Mouse (Mus musculus) ES-Bruce4 (cell line): Measurements from ENCODE around the gene Tent4a. TPM values are rescaled to one million over a fixed set of nuclear protein-coding genes. Genes with fewer than 3 reads are reported as not detected.
A peak's percentile ranks its signal among the peaks of the same experiment; 100 is the strongest.

Experiments
- H3K27ac ChIP-seq: 2 replicates; pipeline ENCODE4 v1.5.1; 2012; ENCODE audit warnings: low read length, inconsistent platforms; ENCODE audit not compliant: insufficient read depth
- H3K27me3 ChIP-seq: 2 replicates; pipeline ENCODE4 v1.6.1; 2012; ENCODE audit warnings: mild to moderate bottlenecking, low read length, inconsistent platforms; ENCODE audit not compliant: control insufficient read depth, poor library complexity, insufficient read depth, severe bottlenecking
- H3K36me3 ChIP-seq: 2 replicates; pipeline ENCODE4 v1.6.1; 2012; ENCODE audit warnings: inconsistent platforms, mild to moderate bottlenecking, low read length, moderate library complexity; ENCODE audit not compliant: control insufficient read depth, poor library complexity, insufficient read depth, severe bottlenecking
- H3K4me1 ChIP-seq: one replicate; pipeline ENCODE4 v1.8.1; 2011; ENCODE audit warnings: low read length; ENCODE audit not compliant: control insufficient read depth, insufficient read depth
- H3K4me3 ChIP-seq: 2 replicates; pipeline ENCODE4 v1.5.1; 2011; ENCODE audit warnings: low read depth, mild to moderate bottlenecking, low read length
- H3K9ac ChIP-seq: 2 replicates; pipeline ENCODE4 v1.6.1; 2012; ENCODE audit warnings: low read depth, mild to moderate bottlenecking, inconsistent platforms; ENCODE audit not compliant: poor library complexity, severe bottlenecking
- H3K9me3 ChIP-seq: replicated peaks from 2 replicates; pipeline ENCODE4 v1.6.1; 2012; ENCODE audit warnings: mild to moderate bottlenecking, low read length, inconsistent platforms; ENCODE audit not compliant: control insufficient read depth, poor library complexity, insufficient read depth, severe bottlenecking
- CTCF ChIP-seq: IDR thresholded peaks from one replicate; pipeline ENCODE4 v1.8.1; 2011; ENCODE audit warnings: low read depth, low read length
- EP300 ChIP-seq: IDR thresholded peaks from 2 replicates; pipeline ENCODE4 v1.6.1; 2011; ENCODE audit warnings: low read depth, low read length; ENCODE audit not compliant: insufficient read depth
- POLR2A ChIP-seq: IDR thresholded peaks from one replicate; pipeline ENCODE4 v1.8.1; 2011; ENCODE audit warnings: low read length; ENCODE audit not compliant: insufficient read depth
- polyA plus RNA-seq: library from polyadenylated mRNA; stranded (reverse); fragments of >200 nt; gene quantifications from 2 replicates; pipeline ENCODE4 v1.2.4, GENCODE M21; 2011; ENCODE audit warnings: low read depth; ENCODE audit not compliant: missing spikeins, insufficient read depth, insufficient read length

Gene Tent4a
- polyA plus RNA-seq, 1 experiment, result 34.8 TPM

DNA sequence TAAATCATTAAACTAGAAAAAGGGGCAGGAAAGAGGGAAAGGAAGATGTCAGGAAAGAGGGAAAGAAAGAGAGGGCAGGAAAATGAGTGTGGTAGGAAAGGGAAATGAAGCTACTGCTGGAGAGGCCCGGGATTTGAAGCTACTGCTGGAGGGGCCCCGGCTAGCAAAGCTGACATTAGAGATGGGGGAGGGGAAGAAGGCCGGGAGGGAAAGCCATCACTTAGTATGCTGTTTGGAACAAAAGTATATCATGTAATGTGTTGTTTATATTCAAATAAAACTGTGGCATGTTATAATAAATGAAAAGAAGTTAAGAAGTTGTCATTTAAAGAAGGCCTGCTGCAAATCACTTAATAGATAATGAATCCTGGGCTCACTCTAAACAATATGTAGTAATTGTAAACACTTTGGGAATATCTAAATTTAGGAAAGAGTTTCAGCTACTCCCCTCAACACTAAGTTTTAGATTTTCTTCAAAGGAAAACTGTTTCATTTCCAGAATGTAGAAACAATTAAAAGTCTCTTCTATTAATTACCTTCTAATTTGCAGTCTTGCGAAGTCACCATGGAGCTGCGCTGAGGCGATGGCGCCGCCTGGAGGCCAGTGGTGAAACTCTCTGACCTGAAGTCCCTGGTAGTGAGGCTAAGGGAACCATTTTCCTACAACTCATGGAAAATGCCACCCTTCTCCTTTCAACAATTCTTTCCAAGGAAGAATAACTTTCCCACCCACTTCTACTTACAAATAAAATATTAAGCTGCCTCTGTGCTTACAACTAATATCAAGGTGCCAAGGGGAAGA is 74.6 kb downstream of the Tent4a start:
- Histone ChIP-seq H3K4me1 (no peaks in the 10 kb centered on the region), H3K27me3 (no peaks in the 10 kb centered on the region), H3K27ac (no peak overlapping the region), H3K9ac (no peak overlapping the region), H3K4me3 (no peak overlapping the region), H3K9me3 (no peaks in the 10 kb centered on the region), H3K36me3 (no peaks in the 10 kb centered on the region)
- TF ChIP-seq CTCF (peak; percentile 84), POLR2A (no peak)

DNA sequence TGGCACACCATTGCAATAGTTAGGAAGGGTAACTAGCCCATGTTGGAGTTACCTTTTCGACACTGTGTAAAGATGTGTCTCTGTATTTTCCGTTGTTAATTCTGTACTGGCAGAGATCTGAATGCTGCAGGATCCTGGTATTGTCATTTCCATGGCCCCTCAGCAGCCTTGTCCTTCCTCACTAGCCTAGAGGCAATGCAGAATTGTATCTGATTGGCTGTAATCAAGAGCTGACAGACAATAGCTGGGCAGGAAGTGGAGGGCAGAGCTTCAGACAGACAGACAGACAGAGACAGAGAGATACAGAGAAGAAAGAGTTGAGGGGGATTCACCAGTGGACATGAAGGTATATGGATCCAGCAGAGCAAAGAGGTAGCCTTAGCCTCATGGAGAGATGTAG is 75.5 kb downstream of the Tent4a start:
- no peaks in the 10 kb centered on the region for H3K4me1 ChIP-seq
- H3K36me3 ChIP-seq, result no peaks in the 10 kb centered on the region
- H3K27me3 ChIP-seq, result no peaks in the 10 kb centered on the region
- TF ChIP-seq POLR2A, result no peak
- no peak for TF ChIP-seq CTCF
- no peak for TF ChIP-seq EP300
- no peak overlapping the region for H3K9ac ChIP-seq
- no peaks in the 10 kb centered on the region for H3K9me3 ChIP-seq
- no peak overlapping the region for H3K4me3 ChIP-seq
- H3K27ac ChIP-seq, result no peak overlapping the region

DNA sequence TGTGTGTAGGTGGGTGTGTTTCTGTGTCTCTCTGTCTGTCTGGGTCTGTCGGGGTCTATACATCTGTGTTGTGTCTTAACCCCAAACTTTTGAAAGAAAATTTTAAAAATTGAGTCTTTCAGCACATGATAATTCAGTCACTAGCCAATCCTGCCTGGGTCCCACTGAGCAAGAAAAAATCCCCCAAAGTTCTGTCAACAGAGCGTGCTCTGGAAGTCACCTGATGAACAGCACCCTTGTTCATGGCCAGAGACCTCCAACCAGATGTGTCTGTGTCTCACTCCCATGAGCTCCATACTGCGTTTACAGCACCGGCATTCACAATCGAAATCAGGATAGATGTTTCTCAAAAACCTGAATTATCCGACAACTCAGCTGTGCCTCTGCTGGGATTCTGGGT is 76.0 kb downstream of the Tent4a start:
- H3K9me3 ChIP-seq, result no peaks in the 10 kb centered on the region
- H3K27ac ChIP-seq, result no peak overlapping the region
- TF ChIP-seq EP300 (no peak), CTCF (no peak), POLR2A (no peak)
- H3K4me3 ChIP-seq, result no peak overlapping the region
- H3K36me3 ChIP-seq, result no peaks in the 10 kb centered on the region
- no peak overlapping the region for H3K9ac ChIP-seq
- H3K27me3 ChIP-seq, result no peaks in the 10 kb centered on the region
- H3K4me1 ChIP-seq, result no peaks in the 10 kb centered on the region

GRCm38 (mm10) chr13:69457105-69457504 is 77.3 kb downstream of the Tent4a start:
- no peak overlapping the region for H3K27ac ChIP-seq
- no peak overlapping the region for H3K9ac ChIP-seq
- H3K4me1 ChIP-seq, result no peaks in the 10 kb centered on the region
- no peaks in the 10 kb centered on the region for H3K9me3 ChIP-seq
- TF ChIP-seq CTCF, result no peak
- TF ChIP-seq POLR2A, result no peak
- no peak for TF ChIP-seq EP300
- H3K27me3 ChIP-seq, result no peaks in the 10 kb centered on the region
- H3K36me3 ChIP-seq, result no peaks in the 10 kb centered on the region
- no peak overlapping the region for H3K4me3 ChIP-seq

- no peaks in the 10 kb centered on the region for H3K4me1 ChIP-seq
- no peak for TF ChIP-seq EP300
- peak; percentile 38 for TF ChIP-seq CTCF
These were observed 77.8 kb downstream of the Tent4a start for GRCm38 (mm10) chr13:69456641-69457040.

GRCm38 (mm10) chr13:69455476-69456175 is 78.8 kb downstream of the Tent4a start:
- Histone ChIP-seq H3K36me3 (no peaks in the 10 kb centered on the region), H3K27ac (no peak overlapping the region), H3K4me3 (no peak overlapping the region)

More at GRCm38 (mm10) chr13:69456641-69457040, 77.8 kb downstream of the Tent4a start:
- Histone ChIP-seq H3K27me3 (no peaks in the 10 kb centered on the region), H3K36me3 (no peaks in the 10 kb centered on the region), H3K4me3 (no peak overlapping the region), H3K27ac (no peak overlapping the region), H3K9me3 (no peaks in the 10 kb centered on the region), H3K9ac (no peak overlapping the region)

More at GRCm38 (mm10) chr13:69455476-69456175, 78.8 kb downstream of the Tent4a start:
- no peak for TF ChIP-seq EP300
- no peak for TF ChIP-seq POLR2A
- no peak for TF ChIP-seq CTCF
- Histone ChIP-seq H3K4me1 (no peaks in the 10 kb centered on the region), H3K27me3 (no peaks in the 10 kb centered on the region), H3K9ac (no peak overlapping the region), H3K9me3 (no peaks in the 10 kb centered on the region)

Other genes starting within 250 kb of the Tent4a start
- 197 and 208 TPM in 2 replicates for gene Nsun2, start 871 bp downstream of the Tent4a start, polyA plus RNA-seq
- 7.3 and 7.4 TPM in 2 replicates for gene Srd5a1, start 76.8 kb upstream of the Tent4a start, polyA plus RNA-seq
- 1.0 and 1.5 TPM in 2 replicates for gene Ube2ql1, start 205.3 kb upstream of the Tent4a start, polyA plus RNA-seq